Mouse (Mus musculus) Muller cell, postnatal 12 days (primary cell): ENCODE data around the gene Epsti1.
"Not testable (repeated sequence)": the region's sequence is repeated elsewhere in the genome, so short reads cannot be mapped to it uniquely, and the experiment has no call there.

Source experiments
- DNase-seq: peaks from one replicate; pipeline ENCODE4 v3.0.0-alpha.2; 2015; ENCODE audit errors: inconsistent ontology term

Gene Epsti1

GRCm38 (mm10) chr14:77904171-77904762 lies at the start of gene Epsti1:
TSS of gene Epsti1 (plus strand) at chr14:77904239.
- no peak for DNase-seq

- DNase-seq: no peak
These were observed 44.1 kb upstream of the Epsti1 start for GRCm38 (mm10) chr14:77859894-77860293.

GRCm38 (mm10) chr14:77860841-77861560 lies 43.0 kb upstream of the Epsti1 start:
- DNase-seq: no peak

GRCm38 (mm10) chr14:77864051-77864450 lies 40.0 kb upstream of the Epsti1 start:
- DNase-seq: no peak

GRCm38 (mm10) chr14:77864510-77864909 lies 39.5 kb upstream of the Epsti1 start:
- DNase-seq: no peak

GRCm38 (mm10) chr14:77867601-77868000 lies 36.4 kb upstream of the Epsti1 start:
- DNase-seq: no peak

GRCm38 (mm10) chr14:77870926-77871325 lies 33.1 kb upstream of the Epsti1 start:
- DNase-seq: no peak

- DNase-seq: no peak
These were observed 32.6 kb upstream of the Epsti1 start for GRCm38 (mm10) chr14:77871380-77871975.

GRCm38 (mm10) chr14:77874304-77875241 lies 29.5 kb upstream of the Epsti1 start, which contains the start of gene Dnajc15:
TSS of gene Dnajc15 (minus strand) at chr14:77875125.
- DNase-seq: peak; percentile 86

GRCm38 (mm10) chr14:77876199-77876598 lies 27.8 kb upstream of the Epsti1 start:
- no peak for DNase-seq

GRCm38 (mm10) chr14:77877876-77878275 lies 26.2 kb upstream of the Epsti1 start:
- DNase-seq: not testable (repeated sequence)

- peak; percentile 26 for DNase-seq
These were observed 22.0 kb upstream of the Epsti1 start for GRCm38 (mm10) chr14:77881998-77882397.

GRCm38 (mm10) chr14:77882669-77883068 lies 21.4 kb upstream of the Epsti1 start:
- peak; percentile 69 for DNase-seq

GRCm38 (mm10) chr14:77886376-77886775 lies 17.7 kb upstream of the Epsti1 start:
- no peak for DNase-seq

- DNase-seq: no peak
These were observed 17.1 kb upstream of the Epsti1 start for GRCm38 (mm10) chr14:77886941-77887340.

- no peak for DNase-seq
These were observed 14.1 kb upstream of the Epsti1 start for GRCm38 (mm10) chr14:77889911-77890310.

- no peak for DNase-seq
These were observed 8.1 kb upstream of the Epsti1 start for GRCm38 (mm10) chr14:77895951-77896350.

- no peak for DNase-seq
These were observed 1.5 kb upstream of the Epsti1 start for GRCm38 (mm10) chr14:77902541-77902940.

GRCm38 (mm10) chr14:77905466-77905865 lies 1.4 kb downstream of the Epsti1 start:
- no peak for DNase-seq

- DNase-seq: no peak
These were observed 2.5 kb downstream of the Epsti1 start for GRCm38 (mm10) chr14:77906586-77906985.

GRCm38 (mm10) chr14:77915776-77916175 lies 11.7 kb downstream of the Epsti1 start:
- DNase-seq: no peak

- DNase-seq: no peak
These were observed 17.6 kb downstream of the Epsti1 start for GRCm38 (mm10) chr14:77921641-77922040.
